Mouse (Mus musculus) hindbrain, embryonic 16.5 days (tissue): ENCODE measurements at regions not wholly inside any gene's neighbourhood (a gene's known extent, or its start where the extent isn't known, plus 50 kb on each side); places are given as distances from the start of the nearest gene placed in this dataset.
A peak's percentile ranks its signal among the peaks of the same experiment; 100 is the strongest.

Source experiments
- ATAC-seq: fragments of 200-750 bp; cut with Nextera tagmentation; 2 replicates; pipeline ENCODE4 v1.8.0; 2017; ENCODE audit warnings: moderate TSS enrichment, moderate library complexity
- H3K27ac ChIP-seq: fragments of 300-500 bp; sonication (generic); 2 replicates; pipeline ENCODE4 v1.5.1; 2014; ENCODE audit warnings: low read depth, mild to moderate bottlenecking, control low read depth, low read length, moderate library complexity
- H3K27me3 ChIP-seq: fragments of 300-500 bp; sonication (generic); replicated peaks from 2 replicates; pipeline ENCODE4 v1.6.1; 2014; ENCODE audit warnings: low read length; ENCODE audit not compliant: control insufficient read depth, insufficient read depth
- H3K36me3 ChIP-seq: fragments of 300-500 bp; sonication (generic); 2 replicates; pipeline ENCODE4 v1.6.1; 2014; ENCODE audit warnings: mild to moderate bottlenecking, low read length, moderate library complexity, mixed read lengths; ENCODE audit not compliant: control insufficient read depth, insufficient read depth
- H3K4me1 ChIP-seq: fragments of 300-500 bp; sonication (generic); 2 replicates; pipeline ENCODE4 v1.6.1; 2014; ENCODE audit warnings: low read depth, low read length; ENCODE audit not compliant: control insufficient read depth, insufficient read depth
- H3K4me2 ChIP-seq: fragments of 300-500 bp; sonication (generic); 2 replicates; pipeline ENCODE4 v1.6.1; 2014; ENCODE audit warnings: mild to moderate bottlenecking, low read length, control low read depth, moderate library complexity
- H3K4me3 ChIP-seq: fragments of 300-500 bp; sonication (generic); 2 replicates; pipeline ENCODE4 v1.5.1; 2014; ENCODE audit warnings: mild to moderate bottlenecking, low read length, control low read depth, moderate library complexity
- H3K9ac ChIP-seq: fragments of 300-500 bp; sonication (generic); 2 replicates; pipeline ENCODE4 v1.6.1; 2014; ENCODE audit warnings: low read depth, mild to moderate bottlenecking, control low read depth, low read length, moderate library complexity
- H3K9me3 ChIP-seq: fragments of 300-500 bp; sonication (generic); 2 replicates; pipeline ENCODE4 v1.6.1; 2014; ENCODE audit warnings: mild to moderate bottlenecking, low read length, moderate library complexity; ENCODE audit not compliant: control insufficient read depth
- WGBS: fragments of 180-500 bp; shearing (Covaris S2); extraction: QIAGEN DNeasy Blood & Tissue Kit; methylation state at CpG from one replicate; pipeline ENCODE4 v1.1.7; 2014; 5-methylcytosine and 5-hydroxymethylcytosine counted together

GRCm38 (mm10) chr12:46950223-46950779, 131.6 kb upstream of the Nova1 start:
- Histone ChIP-seq H3K4me3 (no peak overlapping the region), H3K9ac (no peak overlapping the region)

DNA sequence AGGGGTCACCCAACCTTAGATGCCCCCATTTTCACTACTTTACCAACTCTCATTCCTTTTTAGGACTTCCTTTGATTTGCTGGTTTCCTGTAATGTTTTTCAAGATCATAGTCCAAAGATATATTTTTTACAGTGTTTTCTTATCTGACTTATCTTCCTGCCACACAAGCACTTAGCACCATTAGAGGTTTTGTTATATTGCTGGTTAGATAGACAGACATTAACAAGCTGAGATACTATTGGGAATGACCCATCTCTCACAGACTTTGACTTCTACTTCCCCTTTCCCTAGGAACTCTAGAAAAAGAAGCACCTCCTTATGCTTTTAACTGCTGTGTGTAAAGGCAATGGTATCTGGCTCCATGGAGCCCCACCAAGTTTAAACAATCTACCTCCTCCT, 127.0 kb upstream of the Nova1 start:
- ATAC-seq = no peak
- H3K4me2 ChIP-seq = no peak overlapping the region

More at GRCm38 (mm10) chr12:46950223-46950779, 131.6 kb upstream of the Nova1 start:
- H3K36me3 ChIP-seq = no peaks in the 10 kb centered on the region
- no peak overlapping the region for H3K27ac ChIP-seq
- 77% methylated on average over 3 of the region's 3 CpGs for WGBS
- H3K4me1 ChIP-seq = no peaks in the 10 kb centered on the region
- H3K4me2 ChIP-seq = no peak overlapping the region
- H3K27me3 ChIP-seq = no peaks in the 10 kb centered on the region
- no peak for ATAC-seq
- H3K9me3 ChIP-seq = no peaks in the 10 kb centered on the region

DNA sequence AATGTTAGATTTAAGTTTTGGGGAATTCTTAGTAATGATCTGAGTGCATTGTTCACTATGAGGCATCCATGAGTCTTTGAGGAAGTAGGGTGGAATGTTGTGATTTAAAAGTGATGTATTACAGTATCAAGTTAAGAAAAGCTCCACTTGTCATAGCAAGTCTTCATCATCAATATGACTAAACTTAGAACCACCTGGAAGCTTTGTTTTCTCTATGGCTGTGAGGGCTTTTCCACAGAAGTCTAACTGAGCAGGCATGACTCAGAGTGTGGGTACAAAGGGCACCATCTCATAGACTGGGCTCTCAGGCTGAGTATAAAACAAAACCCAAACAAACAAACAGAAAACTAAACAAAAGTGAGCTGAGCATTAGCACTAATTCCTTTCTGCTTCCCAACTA, 112.4 kb upstream of the Nova1 start:
- no peaks in the 10 kb centered on the region for H3K4me1 ChIP-seq
- no peak overlapping the region for H3K27ac ChIP-seq
- no peaks in the 10 kb centered on the region for H3K36me3 ChIP-seq
- H3K9me3 ChIP-seq = no peaks in the 10 kb centered on the region
- no peak overlapping the region for H3K4me2 ChIP-seq
- H3K27me3 ChIP-seq = no peaks in the 10 kb centered on the region
- H3K4me3 ChIP-seq = no peak overlapping the region
- H3K9ac ChIP-seq = no peak overlapping the region
- no peak for ATAC-seq

More for the DNA sequence above, 127.0 kb upstream of the Nova1 start:
- Histone ChIP-seq H3K9me3 (no peaks in the 10 kb centered on the region), H3K4me3 (no peak overlapping the region), H3K4me1 (no peaks in the 10 kb centered on the region), H3K27ac (no peak overlapping the region), H3K27me3 (no peaks in the 10 kb centered on the region), H3K36me3 (no peaks in the 10 kb centered on the region), H3K9ac (no peak overlapping the region)

DNA sequence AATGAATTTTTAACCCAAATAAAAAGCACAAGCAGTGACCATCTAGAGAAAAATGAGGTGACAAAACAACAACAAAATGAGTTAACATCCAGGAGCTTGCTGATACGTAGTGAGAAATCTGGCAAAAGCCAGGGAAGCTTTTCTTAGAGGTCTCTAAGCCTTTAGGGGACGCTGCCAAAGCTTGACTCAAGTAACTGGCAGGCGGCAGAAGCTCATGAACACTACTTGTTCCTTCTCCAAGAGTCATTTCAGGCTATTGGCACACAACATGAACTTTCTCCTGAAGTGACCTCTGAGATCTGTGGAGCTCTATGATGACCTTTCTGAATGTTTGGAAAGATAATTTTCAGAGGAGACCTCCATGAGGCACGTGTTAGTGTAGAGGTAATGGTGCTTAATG, 98.6 kb upstream of the Nova1 start:
- ATAC-seq = no peak
- Histone ChIP-seq H3K27ac (no peak overlapping the region), H3K27me3 (no peaks in the 10 kb centered on the region), H3K4me2 (no peak overlapping the region), H3K4me1 (no peaks in the 10 kb centered on the region), H3K36me3 (no peaks in the 10 kb centered on the region), H3K9me3 (no peaks in the 10 kb centered on the region), H3K4me3 (no peak overlapping the region), H3K9ac (no peak overlapping the region)
- 76% methylated on average over 4 of the region's 4 CpGs for WGBS

DNA sequence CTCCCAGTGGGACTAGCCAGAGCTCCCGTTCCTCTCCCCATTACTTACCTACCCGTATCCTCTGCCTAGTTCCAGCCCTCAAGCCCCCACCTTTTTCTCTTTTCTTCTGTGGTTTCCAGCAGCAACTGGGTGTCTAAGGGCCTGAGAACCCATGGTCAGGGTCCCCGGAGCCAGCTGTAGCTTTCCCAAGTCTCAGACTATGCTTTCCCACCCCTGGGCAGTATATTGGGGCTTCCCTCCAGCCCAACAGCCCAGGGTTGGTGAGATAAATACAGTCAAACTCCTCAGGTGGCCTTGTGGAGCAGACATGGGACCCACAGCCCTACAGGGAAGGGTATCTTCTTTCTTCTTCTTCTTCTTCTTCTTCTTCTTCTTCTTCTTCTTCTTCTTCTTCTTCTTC, 59.4 kb upstream of the Nova1 start:
- ATAC-seq = no peak
- Histone ChIP-seq H3K27ac (no peak overlapping the region), H3K9me3 (no peaks in the 10 kb centered on the region), H3K4me1 (no peaks in the 10 kb centered on the region), H3K4me2 (no peak overlapping the region), H3K27me3 (no peaks in the 10 kb centered on the region), H3K4me3 (no peak overlapping the region), H3K36me3 (no peaks in the 10 kb centered on the region), H3K9ac (no peak overlapping the region)
- 93% methylated on average over 3 of the region's 3 CpGs for WGBS

GRCm38 (mm10) chr12:46870130-46870529, 51.4 kb upstream of the Nova1 start:
- no peak overlapping the region for H3K4me3 ChIP-seq
- H3K27me3 ChIP-seq = no peaks in the 10 kb centered on the region
- no peaks in the 10 kb centered on the region for H3K36me3 ChIP-seq
- no peak overlapping the region for H3K4me2 ChIP-seq
- H3K4me1 ChIP-seq = no peaks in the 10 kb centered on the region
- no peak overlapping the region for H3K9ac ChIP-seq
- no peaks in the 10 kb centered on the region for H3K9me3 ChIP-seq
- ATAC-seq = peak; percentile 63; the same call in 1 of the 2 replicates
- WGBS = 33% methylated on average over 2 of the region's 2 CpGs
- H3K27ac ChIP-seq = no peak overlapping the region
